Mouse (Mus musculus): Measurements from ENCODE around the gene Chpt1. TPM values are rescaled to one million over a fixed set of nuclear protein-coding genes. Genes with fewer than 3 reads are reported as not detected.

Chpt1 gene
- polyA plus RNA-seq, 1 experiment from 2014 or later, result 19.5 TPM

- no peaks in the 10 kb centered on the region for H3K4me1 ChIP-seq
- H3K36me3 ChIP-seq, result no peaks in the 10 kb centered on the region
- H3K27ac ChIP-seq, result no peak overlapping the region
- WGBS, result 81% methylated on average over 12 of the region's 12 CpGs
- no peaks in the 10 kb centered on the region for H3K9me3 ChIP-seq
- ATAC-seq (ENCODE audit: low FRiP score, low read depth), result no peak
- no peak overlapping the region for H3K4me2 ChIP-seq (replicated peaks)
- no peaks in the 10 kb centered on the region for H3K27me3 ChIP-seq (replicated peaks)
- H3K9ac ChIP-seq, result no peak overlapping the region
- H3K4me3 ChIP-seq, result no peak overlapping the region
Measured at GRCm38 (mm10) chr10:88510503-88511271, 6.8 kb upstream of the Chpt1 start.

- Histone ChIP-seq H3K27me3 (replicated peaks) (no peaks in the 10 kb centered on the region), H3K4me3 (no peak overlapping the region), H3K9ac (no peak overlapping the region), H3K4me1 (peaks cover 4% of the 10 kb centered on the region; the same call in 1 of the 2 replicates), H3K27ac (no peak overlapping the region), H3K36me3 (no peaks in the 10 kb centered on the region), H3K9me3 (no peaks in the 10 kb centered on the region), H3K4me2 (replicated peaks) (no peak overlapping the region)
- ATAC-seq (ENCODE audit: low FRiP score, low read depth), result no peak
- 78% methylated on average over 7 of the region's 7 CpGs for WGBS
Measured at GRCm38 (mm10) chr10:88507691-88508143, 3.8 kb upstream of the Chpt1 start.

- Histone ChIP-seq H3K27me3 (replicated peaks) (no peaks in the 10 kb centered on the region), H3K36me3 (no peaks in the 10 kb centered on the region), H3K4me3 (no peak overlapping the region), H3K27ac (no peak overlapping the region), H3K4me2 (replicated peaks) (no peak overlapping the region), H3K9ac (no peak overlapping the region), H3K4me1 (peaks cover 4% of the 10 kb centered on the region; the same call in 1 of the 2 replicates), H3K9me3 (no peaks in the 10 kb centered on the region)
- ATAC-seq (ENCODE audit: low FRiP score, low read depth), result no peak
- 68% methylated on average over 5 of the region's 5 CpGs for WGBS
Measured at GRCm38 (mm10) chr10:88505256-88505655, 1.4 kb upstream of the Chpt1 start.

- 52% methylated on average over 3 of the region's 3 CpGs for WGBS
- no peaks in the 10 kb centered on the region for H3K36me3 ChIP-seq
- no peak overlapping the region for H3K9ac ChIP-seq
- H3K4me1 ChIP-seq, result peaks cover 4% of the 10 kb centered on the region; the same call in 1 of the 2 replicates
- peak overlapping the region; percentile 81 for H3K4me2 ChIP-seq (replicated peaks)
- ATAC-seq (ENCODE audit: low FRiP score, low read depth), result no peak
- no peak overlapping the region for H3K4me3 ChIP-seq
- no peaks in the 10 kb centered on the region for H3K9me3 ChIP-seq
- H3K27me3 ChIP-seq (replicated peaks), result no peaks in the 10 kb centered on the region
- H3K27ac ChIP-seq, result no peak overlapping the region
Measured at GRCm38 (mm10) chr10:88504481-88504880, 608 bp upstream of the Chpt1 start.

- H3K9me3 ChIP-seq, result no peaks in the 10 kb centered on the region
- H3K27ac ChIP-seq, result no peak overlapping the region
- H3K36me3 ChIP-seq, result no peaks in the 10 kb centered on the region
- peaks cover 4% of the 10 kb centered on the region; the same call in 1 of the 2 replicates for H3K4me1 ChIP-seq
- ATAC-seq (ENCODE audit: low FRiP score, low read depth), result no peak
- no peaks in the 10 kb centered on the region for H3K27me3 ChIP-seq (replicated peaks)
- WGBS, result 58% methylated on average over 4 of the region's 4 CpGs
- H3K9ac ChIP-seq, result peak overlapping the region; percentile 74
- H3K4me3 ChIP-seq, result peak overlapping the region; percentile 67
- H3K4me2 ChIP-seq (replicated peaks), result peak overlapping the region; percentile 81
Measured at GRCm38 (mm10) chr10:88502919-88503318, 954 bp downstream of the Chpt1 start.

GRCm38 (mm10) chr10:88501886-88502765 is 1.7 kb downstream of the Chpt1 start:
- Histone ChIP-seq H3K9ac (no peak overlapping the region), H3K4me1 (peaks cover 4% of the 10 kb centered on the region; the same call in 1 of the 2 replicates), H3K9me3 (no peaks in the 10 kb centered on the region), H3K27me3 (replicated peaks) (no peaks in the 10 kb centered on the region), H3K27ac (no peak overlapping the region), H3K36me3 (no peaks in the 10 kb centered on the region), H3K4me3 (no peak overlapping the region), H3K4me2 (replicated peaks) (peak overlapping the region; percentile 81; the same call in 1 of the 2 replicates)
- 83% methylated on average over 13 of the region's 13 CpGs for WGBS
- no peak for ATAC-seq (ENCODE audit: low FRiP score, low read depth)

- Histone ChIP-seq H3K4me1 (peaks cover 4% of the 10 kb centered on the region; the same call in 1 of the 2 replicates), H3K27me3 (replicated peaks) (no peaks in the 10 kb centered on the region), H3K9me3 (no peaks in the 10 kb centered on the region), H3K27ac (no peak overlapping the region), H3K36me3 (no peaks in the 10 kb centered on the region), H3K4me3 (no peak overlapping the region), H3K4me2 (replicated peaks) (no peak overlapping the region), H3K9ac (no peak overlapping the region)
- no peak for ATAC-seq (ENCODE audit: low FRiP score, low read depth)
- 81% methylated on average over 10 of the region's 10 CpGs for WGBS
Measured at GRCm38 (mm10) chr10:88501370-88501769, 2.5 kb downstream of the Chpt1 start.

GRCm38 (mm10) chr10:88499993-88500392 is 3.9 kb downstream of the Chpt1 start:
- Histone ChIP-seq H3K4me3 (no peak overlapping the region), H3K9ac (no peak overlapping the region), H3K36me3 (no peaks in the 10 kb centered on the region), H3K4me1 (peaks cover 4% of the 10 kb centered on the region; the same call in 1 of the 2 replicates), H3K4me2 (replicated peaks) (no peak overlapping the region), H3K27me3 (replicated peaks) (no peaks in the 10 kb centered on the region), H3K9me3 (no peaks in the 10 kb centered on the region), H3K27ac (no peak overlapping the region)
- 69% methylated on average over 5 of the region's 5 CpGs for WGBS
- no peak for ATAC-seq (ENCODE audit: low FRiP score, low read depth)

GRCm38 (mm10) chr10:88496864-88497564 is 6.9 kb downstream of the Chpt1 start:
- no peak overlapping the region for H3K27ac ChIP-seq

GRCm38 (mm10) chr10:88494959-88495587 is 8.8 kb downstream of the Chpt1 start:
- no peak overlapping the region for H3K4me2 ChIP-seq (replicated peaks)
- no peak overlapping the region for H3K4me3 ChIP-seq
- H3K27ac ChIP-seq, result no peak overlapping the region
- H3K9ac ChIP-seq, result no peak overlapping the region
- no peaks in the 10 kb centered on the region for H3K36me3 ChIP-seq
- 86% methylated on average over 4 of the region's 4 CpGs for WGBS
- H3K4me1 ChIP-seq, result peaks cover 5% of the 10 kb centered on the region; the same call in 1 of the 2 replicates
- H3K27me3 ChIP-seq (replicated peaks), result no peaks in the 10 kb centered on the region
- no peak for ATAC-seq (ENCODE audit: low FRiP score, low read depth)
- no peaks in the 10 kb centered on the region for H3K9me3 ChIP-seq

More at GRCm38 (mm10) chr10:88496864-88497564, 6.9 kb downstream of the Chpt1 start:
- Histone ChIP-seq H3K4me1 (peaks cover 5% of the 10 kb centered on the region; the same call in 1 of the 2 replicates), H3K9ac (no peak overlapping the region), H3K27me3 (replicated peaks) (no peaks in the 10 kb centered on the region), H3K4me2 (replicated peaks) (no peak overlapping the region), H3K4me3 (no peak overlapping the region), H3K9me3 (no peaks in the 10 kb centered on the region), H3K36me3 (no peaks in the 10 kb centered on the region)
- no peak for ATAC-seq (ENCODE audit: low FRiP score, low read depth)
- WGBS, result 53% methylated on average over 11 of the region's 11 CpGs

GRCm38 (mm10) chr10:88492658-88493057 is 11.2 kb downstream of the Chpt1 start:
- Histone ChIP-seq H3K4me1 (peaks cover 5% of the 10 kb centered on the region; the same call in 1 of the 2 replicates), H3K4me2 (replicated peaks) (no peak overlapping the region), H3K9me3 (no peaks in the 10 kb centered on the region), H3K9ac (no peak overlapping the region), H3K36me3 (no peaks in the 10 kb centered on the region), H3K4me3 (no peak overlapping the region), H3K27ac (no peak overlapping the region), H3K27me3 (replicated peaks) (no peaks in the 10 kb centered on the region)
- 61% methylated on average over 8 of the region's 8 CpGs for WGBS
- ATAC-seq (ENCODE audit: low FRiP score, low read depth), result no peak

All from neural tube, embryonic 12.5 days (tissue).